Mouse (Mus musculus) cerebellum, postnatal 14 days (tissue): ENCODE data around the gene Sult2b1.

Experiments used
- DNase-seq, 2 experiments: peaks; one replicate each; pipeline ENCODE4 v3.0.0; 2021; ENCODE audit warnings: mixed read lengths in 2 of 2

Gene Sult2b1

DNA sequence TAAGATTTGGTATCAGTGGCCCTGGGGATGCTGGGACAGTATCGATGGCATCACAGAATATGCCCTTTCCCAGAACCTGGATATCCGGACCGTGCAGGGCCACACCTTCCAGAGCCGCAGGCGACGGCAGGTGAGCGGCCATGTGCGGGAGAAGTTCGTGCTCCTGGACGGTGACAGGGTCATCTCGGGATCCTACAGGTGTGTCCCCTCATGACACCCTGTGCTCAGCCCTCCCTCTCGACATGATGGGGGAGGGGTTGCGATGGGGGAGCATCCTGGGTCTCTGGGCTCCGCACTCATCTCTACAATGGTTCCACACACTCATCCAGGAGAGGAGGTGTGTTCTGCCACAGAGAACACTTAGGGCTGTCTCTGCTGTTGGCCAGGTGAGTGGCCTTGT, 60.7 kb downstream of the Sult2b1 start:
- no peak for DNase-seq

DNA sequence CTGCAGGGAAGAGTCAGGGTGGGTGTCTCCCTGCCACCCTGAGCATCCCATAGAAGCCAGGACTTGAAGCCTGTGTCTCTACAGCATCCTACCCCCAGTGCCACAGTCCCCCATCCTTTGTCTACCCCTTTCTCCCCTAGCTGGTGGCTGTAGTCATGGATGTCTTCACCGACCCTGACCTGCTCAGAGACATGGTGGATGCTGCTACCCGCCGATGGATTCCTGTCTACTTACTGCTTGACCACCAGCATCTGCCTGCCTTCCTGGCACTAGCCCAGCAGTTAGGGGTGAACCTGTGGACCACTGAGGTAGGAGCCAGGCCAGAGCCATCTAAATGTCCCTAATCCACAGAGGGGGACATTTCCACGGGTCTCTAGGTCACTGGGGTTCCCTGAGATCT, 61.2 kb downstream of the Sult2b1 start:
- DNase-seq, result no peak

DNA sequence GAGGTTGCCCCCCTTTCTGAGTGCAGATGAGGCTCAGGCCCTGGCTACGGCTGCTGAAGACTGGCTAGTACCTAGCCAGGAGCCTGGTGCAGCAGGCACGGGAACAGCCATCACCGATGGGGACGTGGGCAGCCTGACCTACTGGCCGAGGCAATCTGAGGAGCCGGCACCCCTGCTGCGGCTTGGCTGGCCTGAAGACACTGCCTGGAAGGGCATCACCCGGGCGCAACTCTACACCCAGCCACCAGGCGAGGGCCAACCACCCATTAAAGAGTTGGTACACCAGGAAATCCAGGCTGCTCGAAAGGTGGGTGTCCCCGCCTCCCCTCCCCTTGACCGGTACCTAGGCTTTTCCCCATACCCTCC, 62.1 kb downstream of the Sult2b1 start:
- DNase-seq, result peak; percentile 60 to 66

DNA sequence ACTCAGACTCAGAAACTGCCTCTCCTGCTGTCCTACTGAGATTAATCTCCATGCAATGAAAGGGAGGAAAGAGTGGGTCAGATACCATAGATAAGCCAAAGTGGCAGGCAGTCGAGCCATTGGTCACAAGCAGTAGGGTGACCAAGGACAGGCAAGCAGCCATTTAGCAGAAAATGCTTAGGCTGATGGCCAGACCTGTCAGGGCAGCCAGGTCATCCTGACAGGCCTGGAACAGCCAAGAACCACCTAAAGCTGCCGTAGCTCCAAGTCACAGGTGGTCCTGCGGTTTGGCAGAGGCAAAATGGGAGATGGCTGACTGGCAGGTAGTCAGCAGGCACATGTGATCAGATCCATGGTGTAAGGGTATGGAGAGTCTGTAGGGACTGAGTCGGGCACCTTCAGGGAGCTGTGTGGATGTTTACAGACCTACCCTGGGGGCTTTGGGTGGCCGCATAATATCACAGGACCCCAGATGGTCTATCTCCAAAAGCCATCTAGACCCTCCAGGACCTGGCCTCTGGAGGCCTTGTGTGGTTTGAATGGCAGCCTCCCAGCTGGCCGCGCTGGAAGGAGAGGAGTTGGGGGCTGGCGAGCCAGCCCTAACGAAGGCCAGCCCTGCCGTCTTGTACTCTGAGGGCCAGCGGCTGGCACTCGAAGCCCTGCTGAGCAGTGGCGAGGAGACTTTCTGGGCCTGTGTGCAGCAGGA, 62.7 kb downstream of the Sult2b1 start:
- DNase-seq, result peak; percentile 68 to 72

DNA sequence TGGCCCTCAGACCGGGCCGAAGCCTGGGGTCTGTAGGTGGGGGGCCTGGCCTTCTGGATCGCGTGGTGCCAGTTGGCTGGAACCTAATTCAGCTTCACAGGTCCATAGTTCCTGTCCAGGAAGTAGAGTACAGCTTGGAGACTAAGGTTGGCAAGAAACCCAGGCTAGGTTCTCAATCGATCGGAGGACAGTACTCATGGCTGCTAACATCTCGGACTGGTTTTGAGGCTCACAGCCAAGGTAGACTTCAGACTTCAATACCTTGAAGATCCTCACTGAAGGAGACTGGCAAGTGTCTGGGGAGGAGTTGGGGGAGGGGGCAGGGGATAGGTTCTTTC, 63.3 kb downstream of the Sult2b1 start:
- DNase-seq, result no peak

DNA sequence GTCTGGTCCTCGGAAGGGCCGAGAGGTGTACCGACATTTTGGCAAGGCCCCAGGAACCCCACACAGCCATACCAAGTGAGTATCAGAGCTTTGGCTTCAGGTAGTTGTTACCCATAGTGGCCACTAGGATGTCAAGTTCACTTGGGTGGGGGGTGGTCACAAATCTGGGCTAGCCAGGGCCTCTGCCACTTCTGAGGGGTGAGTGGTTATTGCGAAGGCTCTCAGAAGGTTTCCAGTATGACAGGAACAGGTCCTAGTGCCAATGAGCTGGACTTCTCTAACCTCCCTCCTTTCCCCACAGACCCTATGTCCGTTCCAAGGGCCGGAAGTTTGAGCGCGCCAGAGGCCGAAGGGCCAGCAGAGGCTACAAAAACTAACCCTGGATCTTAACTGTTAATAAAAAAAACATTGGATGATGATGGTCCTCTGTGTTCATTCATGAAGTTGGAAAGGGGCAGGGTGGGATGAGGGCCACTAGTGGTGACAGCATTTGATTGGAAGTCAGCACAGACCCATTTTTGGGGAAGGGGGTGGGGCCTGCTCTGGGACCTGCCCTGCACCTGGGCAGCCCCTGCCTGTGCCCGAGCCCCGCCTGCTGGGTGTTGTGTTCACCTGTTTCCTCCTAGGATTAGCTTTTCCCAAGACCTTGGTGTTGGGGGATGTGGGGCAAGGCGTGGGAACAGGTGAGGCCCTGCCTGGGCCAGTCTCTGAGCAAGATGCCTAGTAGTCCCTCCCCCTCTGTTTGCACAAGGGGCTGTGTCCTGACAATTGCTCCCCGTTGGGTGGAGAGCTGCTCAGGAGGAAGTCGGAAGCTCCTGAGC, 63.8 kb downstream of the Sult2b1 start, which contains the start of gene Fam83e:
Gene Fam83e (plus strand): TSS at position 800 of the 821 bp plus-strand sequence.
- peak; percentile 20 to 52 for DNase-seq

DNA sequence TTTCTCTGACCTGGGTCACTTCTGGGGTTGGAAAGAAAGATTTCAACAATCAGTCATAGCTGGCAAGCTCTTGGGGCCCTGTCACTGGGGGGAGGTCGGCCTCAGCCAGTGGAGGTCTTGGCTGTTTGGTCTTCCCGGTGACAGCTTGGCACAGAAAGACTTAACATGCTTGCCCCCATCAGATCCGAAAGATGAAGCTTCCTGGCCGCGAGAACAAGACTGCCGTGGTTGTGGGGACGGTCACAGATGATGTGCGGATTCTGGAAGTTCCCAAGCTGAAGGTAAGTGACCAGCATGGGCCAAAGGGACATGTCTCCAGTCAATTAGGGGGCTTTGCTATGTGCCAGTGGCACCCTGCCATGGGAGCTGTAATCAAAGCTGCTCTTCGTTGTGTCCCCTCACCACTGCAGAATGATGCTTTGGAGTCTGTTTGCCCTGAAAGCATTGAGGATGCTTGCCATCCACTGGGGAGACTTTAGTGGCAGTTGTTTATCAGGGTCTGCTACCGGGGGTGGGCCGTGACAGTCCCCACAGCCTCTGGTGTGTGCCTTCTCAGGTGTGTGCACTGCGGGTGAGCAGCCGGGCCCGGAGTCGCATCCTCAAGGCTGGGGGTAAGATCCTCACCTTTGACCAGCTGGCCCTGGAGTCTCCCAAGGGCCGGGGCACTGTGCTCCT, 64.6 kb downstream of the Sult2b1 start:
- peak in 1 of 2 experiments; percentile 25 for DNase-seq

DNA sequence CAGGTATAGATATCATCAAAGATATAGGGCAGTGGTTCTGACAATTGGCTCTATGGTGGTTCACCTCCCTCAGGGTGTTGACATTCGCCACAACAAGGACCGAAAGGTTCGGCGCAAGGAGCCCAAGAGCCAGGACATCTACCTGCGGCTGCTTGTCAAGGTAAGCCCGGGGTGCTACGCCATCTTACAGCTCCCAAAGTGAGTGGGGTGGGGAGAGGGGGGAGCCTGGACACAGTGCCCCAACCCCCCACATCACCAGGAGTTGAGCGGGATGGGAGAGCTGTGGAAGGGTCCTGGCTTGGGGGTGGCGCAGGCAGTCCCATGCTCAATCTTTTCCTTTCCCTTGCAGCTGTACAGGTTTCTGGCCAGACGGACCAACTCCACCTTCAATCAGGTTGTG, 65.3 kb downstream of the Sult2b1 start:
- no peak for DNase-seq

DNA sequence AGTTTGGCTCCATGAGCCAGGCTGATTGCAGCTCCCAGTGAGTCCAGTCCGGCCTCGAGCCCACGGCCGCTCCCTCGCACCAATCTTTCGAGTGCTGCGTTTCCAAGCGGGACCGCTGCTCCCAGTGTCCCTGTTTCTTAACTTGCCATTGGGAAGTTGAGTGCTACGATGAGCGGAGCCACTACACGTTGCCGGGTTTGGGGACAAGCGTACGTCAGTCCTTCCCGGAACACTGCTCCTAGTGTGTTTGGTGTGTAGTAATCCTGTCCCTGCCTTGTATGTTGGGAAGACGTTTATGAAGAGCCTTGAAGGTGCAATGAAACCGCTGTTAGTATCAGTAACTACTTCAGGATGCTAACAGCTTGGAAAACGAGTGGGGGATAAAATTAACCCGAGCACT, 66.1 kb downstream of the Sult2b1 start:
- DNase-seq, result no peak

DNA sequence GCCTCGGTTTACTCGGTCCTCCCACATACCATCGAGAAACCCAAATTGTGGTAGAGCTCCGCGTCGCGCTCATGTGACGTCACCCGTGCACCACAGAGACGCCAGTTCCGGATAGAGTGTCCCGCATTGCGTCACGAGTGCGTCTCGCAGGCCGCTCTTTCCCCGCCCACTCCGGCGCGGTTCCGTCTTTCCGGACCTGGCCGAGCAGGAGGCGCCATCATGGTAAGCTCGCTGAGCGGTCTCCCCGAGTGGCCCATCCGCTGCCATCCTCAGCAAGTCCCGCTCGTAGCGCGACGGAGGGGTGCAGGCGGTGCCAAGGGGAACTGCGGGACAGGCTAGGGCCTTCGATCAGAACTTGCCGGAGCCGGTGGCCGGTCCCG, 66.6 kb downstream of the Sult2b1 start, which contains the start of gene Sphk2:
Gene Sphk2 (minus strand): TSS at position 85 of the 380 bp plus-strand sequence.
- peak; percentile 99 for DNase-seq

DNA sequence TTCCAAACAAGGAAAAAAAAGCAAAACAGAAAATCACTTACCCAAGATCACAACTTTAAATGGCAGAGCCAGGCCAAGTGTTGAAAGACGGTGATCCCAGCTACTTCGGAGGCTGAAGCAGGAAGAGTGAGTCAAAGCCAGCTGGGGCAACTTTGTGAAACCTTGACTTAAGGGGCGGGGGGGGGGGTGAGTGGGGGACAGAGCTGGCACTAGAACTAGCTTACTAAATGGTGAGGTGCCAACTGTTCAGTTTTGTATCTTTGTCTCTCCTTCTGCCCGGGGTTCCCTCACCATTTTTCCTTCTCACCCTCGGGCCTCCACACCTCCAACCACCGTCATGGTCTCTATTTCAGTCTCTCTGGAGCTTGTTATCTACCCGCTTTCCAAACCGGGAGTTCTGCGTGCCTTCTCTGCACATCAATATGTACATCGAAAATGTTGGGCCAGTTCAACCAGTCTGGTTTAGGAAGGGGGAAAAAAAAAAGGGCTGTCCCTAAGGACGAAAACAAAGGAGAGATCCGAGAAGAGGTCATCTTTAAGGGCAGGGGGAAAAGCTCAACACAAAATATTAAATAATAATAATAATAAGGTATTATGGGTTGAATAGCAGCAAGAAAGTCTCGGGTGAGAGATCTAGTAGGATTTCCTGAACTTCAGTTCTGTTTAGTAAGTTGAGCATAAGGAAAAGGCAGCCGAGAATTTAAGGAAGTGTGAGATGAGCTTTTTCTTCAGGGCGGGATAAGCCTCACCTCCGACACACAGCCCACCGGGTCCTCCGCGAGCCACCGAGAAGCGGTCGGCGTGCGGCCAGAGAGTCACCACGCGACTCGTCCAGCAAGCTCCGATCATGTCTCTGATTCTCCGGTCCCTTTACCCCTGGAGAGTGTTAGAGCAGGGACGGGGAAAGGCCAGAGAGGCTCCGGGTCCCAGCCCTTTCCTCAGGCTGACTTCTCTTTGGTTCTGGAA, 67.2 kb downstream of the Sult2b1 start:
- DNase-seq, result peak in 1 of 2 experiments; percentile 15

DNA sequence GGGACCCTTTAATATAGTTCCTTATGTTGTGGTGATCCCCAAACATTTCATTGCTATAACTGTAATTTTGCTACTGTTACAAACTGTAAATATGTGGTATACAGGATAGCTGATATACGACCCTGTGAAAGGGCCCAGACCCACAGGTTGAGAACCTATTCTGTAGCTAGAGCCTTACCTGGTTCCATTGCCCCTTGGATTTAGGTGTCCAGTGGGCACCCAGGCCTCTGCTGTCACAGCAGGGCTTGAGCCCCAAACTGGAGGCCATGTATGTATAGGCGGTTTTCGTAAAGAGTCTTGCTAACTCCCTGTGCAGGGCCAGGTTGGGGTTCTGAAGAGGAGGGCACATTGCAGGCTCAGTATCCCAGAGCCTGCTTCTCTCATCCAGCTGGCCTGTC, 68.0 kb downstream of the Sult2b1 start:
- no peak for DNase-seq

DNA sequence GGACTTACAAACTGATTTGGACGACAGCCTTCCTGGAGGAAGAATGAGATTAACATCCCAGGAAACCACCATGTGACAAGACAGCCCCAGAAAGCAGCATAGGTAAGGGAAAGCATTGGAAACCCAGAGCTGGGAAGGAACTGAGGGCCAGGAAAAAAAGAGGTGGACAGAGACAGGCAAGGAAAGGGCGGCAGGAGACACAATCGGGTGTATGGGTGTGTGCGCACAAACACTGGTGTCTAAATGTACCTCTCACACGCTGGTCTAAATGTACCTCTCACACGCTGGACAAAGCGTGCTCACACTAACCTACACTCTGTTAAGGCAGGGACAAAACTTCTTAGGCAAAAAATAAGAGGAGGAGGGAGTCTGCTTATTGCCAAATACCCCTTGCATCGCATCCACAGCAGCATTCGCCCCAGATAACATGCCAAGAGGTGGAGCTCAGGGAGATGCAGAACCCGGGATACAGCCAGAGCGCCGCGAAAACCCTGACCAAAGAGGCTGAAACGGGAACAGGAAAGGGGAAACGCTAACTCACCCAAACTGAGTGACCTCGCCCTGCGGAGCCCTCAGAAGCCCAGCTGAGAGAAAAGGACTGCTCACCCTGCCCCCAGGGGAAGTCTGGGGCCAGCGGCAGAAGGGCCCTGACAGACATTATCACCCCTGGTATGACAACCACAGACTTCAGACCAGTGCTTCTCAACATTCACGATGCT, 68.6 kb downstream of the Sult2b1 start:
- DNase-seq, result no peak

DNA sequence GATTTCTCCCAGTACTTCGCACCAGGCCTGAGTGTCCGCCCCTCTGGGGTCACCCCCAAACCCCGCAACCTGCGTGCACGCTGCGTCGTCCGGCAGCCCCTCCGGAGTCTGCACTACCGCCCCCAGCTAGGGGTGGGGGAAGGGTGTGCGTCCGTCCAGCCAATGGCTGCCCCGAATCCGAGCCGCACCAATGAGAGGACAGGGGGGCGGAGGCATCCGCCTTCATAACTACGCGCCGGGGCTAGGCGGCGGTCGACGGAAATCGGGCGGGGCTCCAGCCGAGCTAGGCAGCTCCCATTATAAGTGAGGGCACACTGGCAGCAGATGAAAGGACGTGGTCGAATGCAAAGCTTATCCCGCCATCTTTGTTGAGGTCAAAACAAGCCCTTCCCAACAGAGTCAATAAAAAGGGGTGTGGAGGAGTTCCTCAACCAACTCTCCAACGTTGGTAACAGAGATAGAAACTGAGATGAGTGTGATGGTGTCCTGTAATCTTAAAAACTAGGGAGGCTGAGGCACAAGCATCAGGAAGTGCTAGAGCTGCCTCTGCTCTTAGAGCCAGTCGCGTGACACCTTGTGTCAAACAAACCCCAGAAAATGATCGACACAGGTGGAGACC, 69.3 kb downstream of the Sult2b1 start, which contains the start of gene Rpl18:
Gene Rpl18 (plus strand): TSS at position 368 of the 619 bp plus-strand sequence.
- peak; percentile 99 for DNase-seq

DNA sequence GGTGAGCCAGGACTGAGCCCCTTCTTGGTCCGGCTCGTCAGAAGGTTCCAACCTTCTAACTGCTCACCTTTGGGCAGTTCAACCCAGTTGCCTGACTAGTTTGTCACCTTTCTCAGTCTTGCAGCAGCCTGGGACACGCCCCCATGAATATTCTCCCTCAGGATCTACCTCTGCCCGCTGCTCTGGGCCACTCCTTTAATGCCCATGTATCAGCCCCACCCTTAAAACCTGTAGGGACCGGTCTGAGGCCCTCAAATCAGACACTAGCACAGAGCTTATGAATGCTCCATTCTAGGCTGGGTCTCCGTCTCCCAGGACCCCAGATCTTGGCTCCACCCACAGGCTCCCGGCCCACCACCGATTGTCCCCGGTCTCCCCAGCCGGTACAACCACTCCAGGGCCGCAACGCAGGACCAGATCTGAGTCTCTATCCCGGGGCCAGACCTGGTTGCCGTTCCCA, 69.8 kb downstream of the Sult2b1 start:
- DNase-seq, result peak in 1 of 2 experiments; percentile 29

DNA sequence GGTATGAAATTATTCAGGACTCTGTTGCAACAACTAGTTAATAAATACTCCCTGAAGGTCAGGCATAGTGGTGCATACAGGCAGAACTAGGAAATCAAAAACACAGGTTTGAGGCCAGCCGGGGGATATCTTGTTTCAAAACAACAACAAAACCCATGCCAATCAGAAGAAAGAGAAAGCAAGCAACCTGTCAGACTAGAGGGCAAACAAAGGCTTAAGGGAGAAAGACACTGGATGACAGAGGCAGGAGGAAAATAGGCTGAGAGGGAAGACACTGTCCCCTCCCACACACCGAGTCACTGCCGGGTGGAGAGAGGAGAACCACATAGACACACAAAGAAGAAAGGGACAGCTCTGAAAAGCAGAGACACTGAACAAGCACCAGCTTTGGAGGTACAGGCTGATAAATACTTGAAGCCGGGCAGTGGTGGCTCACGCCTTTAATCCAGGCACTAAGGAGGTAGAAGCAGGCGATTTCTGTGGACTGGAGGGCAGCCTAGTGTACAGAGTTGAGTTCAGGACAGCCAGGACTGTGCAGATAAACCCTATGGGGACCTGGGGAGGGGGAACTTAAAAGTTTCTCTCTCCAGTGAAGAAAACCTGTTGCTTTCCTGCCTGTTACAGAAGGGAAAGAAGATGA, 70.5 kb downstream of the Sult2b1 start:
- DNase-seq, result no peak

DNA sequence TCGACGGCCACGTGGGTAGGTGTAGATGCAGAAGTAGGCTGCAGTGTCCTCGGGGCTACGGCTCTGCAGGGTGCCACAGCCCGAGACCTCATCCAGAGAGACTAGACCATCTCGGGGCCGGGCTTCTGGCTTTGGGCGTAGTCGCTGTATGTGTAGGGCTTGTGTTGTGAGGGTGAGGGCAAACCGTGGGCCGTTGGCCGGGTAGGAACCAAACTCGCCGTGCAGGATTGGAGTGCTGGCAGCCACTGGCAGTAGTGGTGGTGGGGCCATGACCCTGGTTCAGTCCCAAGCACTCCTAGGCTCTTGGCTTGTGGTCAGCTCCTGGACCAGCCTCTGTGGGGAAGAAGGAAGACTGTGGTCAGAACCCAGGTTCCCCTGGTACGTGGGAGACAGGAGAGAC, 71.1 kb downstream of the Sult2b1 start:
- DNase-seq, result peak in 1 of 2 experiments; percentile 35

DNA sequence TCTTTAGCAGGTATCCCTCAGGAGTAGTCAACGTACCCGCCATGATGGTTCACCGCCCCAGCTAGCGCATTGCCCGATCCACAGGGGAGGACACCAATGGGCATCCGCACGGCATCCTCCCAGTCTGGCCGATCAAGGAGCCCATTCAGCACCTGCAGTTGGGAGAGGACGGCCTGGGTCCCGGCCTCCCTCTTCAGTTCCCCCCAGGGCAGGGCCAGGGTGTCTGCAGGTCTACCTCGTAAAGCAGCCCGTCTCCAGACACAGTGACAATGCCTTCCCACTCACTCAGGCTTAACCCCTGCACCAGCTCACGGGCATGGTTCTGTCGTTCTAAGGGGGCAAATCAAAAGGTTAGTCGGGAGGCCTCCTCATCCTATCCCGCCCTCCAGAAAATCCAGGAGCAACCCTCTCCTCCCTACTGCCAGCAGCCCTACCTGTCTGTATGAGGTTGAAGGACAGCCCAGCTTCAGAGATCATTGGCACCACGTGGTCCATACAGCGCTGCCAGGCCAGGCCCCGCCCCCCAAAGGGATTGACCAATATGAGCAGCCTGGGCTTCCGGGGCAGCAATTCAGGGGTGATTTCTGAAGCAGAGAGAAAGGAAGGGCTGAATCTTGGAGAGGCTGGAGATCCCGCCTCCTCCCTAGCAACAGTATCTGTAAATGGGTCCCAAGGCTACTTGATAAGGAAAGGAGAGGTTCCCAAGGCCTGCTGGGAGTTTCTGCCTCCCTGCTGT, 72.3 kb downstream of the Sult2b1 start:
- peak; percentile 39 to 69 for DNase-seq

DNA sequence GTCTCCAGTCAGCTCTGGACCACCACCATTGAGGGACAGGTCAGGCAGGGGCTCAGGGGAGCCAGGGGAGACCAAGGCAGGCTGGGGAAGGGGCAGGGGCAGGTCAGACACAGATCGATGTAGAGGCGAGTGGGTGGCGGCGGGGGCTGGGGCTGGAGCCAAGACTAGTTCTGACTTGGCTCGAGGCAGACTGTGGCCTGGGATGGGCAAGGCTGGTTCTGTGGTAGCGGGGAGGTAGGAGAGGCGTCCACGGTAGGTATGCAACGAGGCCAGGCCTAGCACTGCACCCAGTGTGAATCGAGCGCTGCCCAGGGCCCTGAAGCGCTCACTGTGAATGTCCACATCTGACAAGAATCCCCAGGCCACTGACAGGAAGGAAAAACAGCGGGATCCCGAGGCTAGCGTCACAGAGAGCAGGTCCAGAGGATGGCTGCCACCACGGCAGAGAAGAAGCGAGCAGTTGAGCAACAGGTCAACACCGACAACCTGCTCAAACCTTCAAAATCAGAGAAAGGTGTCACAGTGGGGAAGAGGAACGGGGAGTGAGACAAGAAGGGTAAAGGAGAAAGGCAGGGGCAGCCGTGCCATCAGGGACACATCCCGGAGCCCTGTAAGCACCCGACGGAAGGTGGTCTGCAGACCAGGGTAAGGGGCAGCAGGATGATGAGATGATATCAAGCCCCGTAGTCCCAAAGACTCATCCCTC, 73.0 kb downstream of the Sult2b1 start:
- peak; percentile 22 to 46 for DNase-seq
